Mouse (Mus musculus) CH12.LX (cell line): ENCODE data around the gene Cfap54.

Experiments used
- BHLHE40 ChIP-seq: IDR thresholded peaks from 2 replicates; pipeline ENCODE4 v1.6.1; 2011; ENCODE audit warnings: mild to moderate bottlenecking, low read depth, low read length, improper control_type of control experiment
- CHD1 ChIP-seq: IDR thresholded peaks from 2 replicates; pipeline ENCODE4 v1.6.1; 2012; ENCODE audit warnings: low read depth, low read length, improper control_type of control experiment, inconsistent platforms
- CTCF ChIP-seq, 2 experiments: IDR thresholded peaks in 1 of 2; conservative IDR thresholded peaks in 1 of 2; 2 replicates each; pipeline ENCODE4 v1.5.1; 2011 to 2012; ENCODE audit warnings: low read depth in 2 of 2, low read length in 2 of 2, improper control_type of control experiment in 1 of 2, inconsistent platforms in 1 of 2, mild to moderate bottlenecking in 1 of 2, moderate library complexity in 1 of 2
- ETS1 ChIP-seq: conservative IDR thresholded peaks from 2 replicates; pipeline ENCODE4 v1.6.1; 2012; ENCODE audit warnings: low read depth, mild to moderate bottlenecking, inconsistent platforms, low read length, improper control_type of control experiment, moderate library complexity
- HCFC1 ChIP-seq: IDR thresholded peaks from 2 replicates; pipeline ENCODE4 v1.6.1; 2012; ENCODE audit warnings: low read depth, mild to moderate bottlenecking, inconsistent platforms, low read length, improper control_type of control experiment
- IRF4 ChIP-seq: IDR thresholded peaks from 2 replicates; pipeline ENCODE4 v1.6.1; 2014; ENCODE audit warnings: low read depth, mild to moderate bottlenecking, inconsistent platforms, low read length, improper control_type of control experiment
- MAFK ChIP-seq: IDR thresholded peaks from 2 replicates; pipeline ENCODE4 v1.6.1; 2011; ENCODE audit warnings: low read length, improper control_type of control experiment; ENCODE audit not compliant: insufficient replicate concordance
- MAX ChIP-seq: IDR thresholded peaks from 2 replicates; pipeline ENCODE4 v1.6.1; 2011; ENCODE audit warnings: low read length, improper control_type of control experiment
- MYC ChIP-seq: IDR thresholded peaks from 2 replicates; pipeline ENCODE4 v1.6.1; 2011; ENCODE audit warnings: low read depth, mild to moderate bottlenecking, improper control_type of control experiment, low read length
- POLR2A ChIP-seq: IDR thresholded peaks from 2 replicates; pipeline ENCODE4 v1.6.1; 2011; ENCODE audit warnings: low read depth, mild to moderate bottlenecking, improper control_type of control experiment, low read length
- POLR2AphosphoS2 ChIP-seq: IDR thresholded peaks from 2 replicates; pipeline ENCODE4 v1.6.1; 2011; ENCODE audit warnings: low read depth, low read length, improper control_type of control experiment
- USF1 ChIP-seq: IDR thresholded peaks from 2 replicates; pipeline ENCODE4 v1.6.1; 2014; ENCODE audit warnings: low read depth, mild to moderate bottlenecking, inconsistent platforms, low read length, improper control_type of control experiment
- USF2 ChIP-seq: conservative IDR thresholded peaks from 2 replicates; pipeline ENCODE4 v1.6.1; 2011; ENCODE audit warnings: low read depth, low read length, improper control_type of control experiment
- ZNF384 ChIP-seq: IDR thresholded peaks from 2 replicates; pipeline ENCODE4 v1.6.1; 2012; ENCODE audit warnings: low read depth, low read length, improper control_type of control experiment, inconsistent platforms

DNA sequence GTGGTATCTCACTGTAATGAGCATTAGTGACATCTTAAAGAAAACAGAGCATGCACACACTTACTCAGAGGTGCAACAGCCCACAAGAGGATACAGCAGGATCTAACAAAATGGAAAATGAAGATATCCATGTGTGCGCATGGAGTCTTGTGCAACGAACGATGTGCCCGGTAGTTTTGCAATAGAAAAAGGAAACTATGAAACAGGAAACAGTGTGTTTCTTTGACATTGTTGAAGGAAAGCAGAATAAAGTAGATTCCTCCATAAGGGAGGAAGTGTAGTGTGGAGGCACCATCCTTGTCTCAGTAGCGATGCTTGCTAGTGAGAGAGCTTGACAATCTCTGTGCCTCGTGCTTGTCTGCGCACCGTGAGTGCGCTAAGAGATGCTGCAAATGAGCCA is 240.4 kb downstream of the Cfap54 start:
- TF ChIP-seq CTCF (conservative IDR thresholded peaks at IDR 0.05 in 1 of 2, IDR thresholded peaks at IDR 0.05 in 1 of 2; ENCODE audit: low read depth in 2 of 2, low read length in 2 of 2) (no peak), MYC (no peak), CHD1 (no peak), BHLHE40 (no peak), MAX (no peak), IRF4 (no peak), ZNF384 (no peak), USF1 (no peak), MAFK (no peak), POLR2A (no peak), POLR2AphosphoS2 (no peak), USF2 (no peak), ETS1 (no peak), HCFC1 (no peak)
